Mouse (Mus musculus): ENCODE results near the gene Wdr59. TPM values are rescaled to one million over a fixed set of nuclear protein-coding genes. Genes with fewer than 3 reads are reported as not detected.

Wdr59 gene
- polyA plus RNA-seq, 1 experiment from 2014 or later = 3.6 TPM

Small RNA genes lying within 50 kb of the gene (microRNA-seq; reads per million reads assigned to microRNA genes)
- gene Mir1957b = not detected

Other genes with a start within 250 kb of the Wdr59 start
- 34.6 and 36.1 TPM in 2 replicates for gene Rfwd3, start 221.9 kb downstream of the Wdr59 start, polyA plus RNA-seq (2015; fragmentation: Nextera tagmentation; extraction: Ambion mirVana)
- 2.8 TPM in 2 replicates for gene Mlkl, start 183.9 kb downstream of the Wdr59 start, polyA plus RNA-seq (2015; fragmentation: Nextera tagmentation; extraction: Ambion mirVana)
- not detected in 2 replicates for gene Fa2h, start 128.3 kb downstream of the Wdr59 start, polyA plus RNA-seq (2015; fragmentation: Nextera tagmentation; extraction: Ambion mirVana)
- 19.7 and 20.1 TPM in 2 replicates for gene Znrf1, start 14.0 kb upstream of the Wdr59 start, polyA plus RNA-seq (2015; fragmentation: Nextera tagmentation; extraction: Ambion mirVana)
- 0.44 and 0.65 TPM in 2 replicates for gene Ldhd, start 108.3 kb upstream of the Wdr59 start, polyA plus RNA-seq (2015; fragmentation: Nextera tagmentation; extraction: Ambion mirVana)
- 12.9 and 13.8 TPM in 2 replicates for gene Zfp1, start 121.3 kb upstream of the Wdr59 start, polyA plus RNA-seq (2015; fragmentation: Nextera tagmentation; extraction: Ambion mirVana)
- 1.9 TPM in 1 of 2 replicates, not detected in the other for gene Ctrb1, start 168.9 kb upstream of the Wdr59 start, polyA plus RNA-seq (2015; fragmentation: Nextera tagmentation; extraction: Ambion mirVana)
- 40.2 and 43.4 TPM in 2 replicates for gene Bcar1, start 221.7 kb upstream of the Wdr59 start, polyA plus RNA-seq (2015; fragmentation: Nextera tagmentation; extraction: Ambion mirVana)

Data from heart, embryonic 13.5 days (tissue).